Comparison of ENCODE assay signal across 18 mouse cellular contexts in the genomic region with DNA sequence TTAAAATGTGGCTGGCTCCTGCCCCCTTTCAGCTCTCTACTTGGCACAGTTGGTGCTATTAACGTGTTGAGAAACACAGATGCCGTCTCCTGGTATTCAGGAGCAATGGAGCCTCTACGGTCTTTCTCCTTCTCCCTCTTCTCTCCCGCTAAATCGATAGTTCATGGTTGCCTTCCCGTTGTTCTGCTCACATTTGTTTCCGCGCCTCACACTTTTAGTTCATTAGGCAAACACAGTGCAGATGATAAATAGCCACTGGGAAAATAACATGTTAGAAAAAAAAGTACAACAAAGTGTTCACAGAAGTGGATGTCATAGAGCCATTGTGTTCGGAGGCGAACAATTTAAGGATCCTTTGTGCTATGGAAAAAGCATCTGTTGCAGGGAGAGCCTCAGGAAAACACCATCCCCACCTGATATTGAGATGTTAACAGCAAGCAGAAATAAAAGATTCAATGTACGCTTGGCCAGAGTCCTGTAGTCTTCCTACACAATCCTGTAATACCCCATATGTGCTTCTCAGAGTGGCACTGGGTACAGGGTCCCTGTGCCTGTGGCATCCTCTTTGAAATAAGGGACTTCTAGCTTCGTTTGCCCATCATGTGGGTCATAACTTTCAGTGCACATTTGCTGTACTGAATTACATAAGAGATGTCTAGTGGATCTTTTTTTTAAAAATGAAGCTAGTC. TPM values are rescaled to one million over a fixed set of nuclear protein-coding genes. Genes with fewer than 3 reads are reported as not detected.
A peak's percentile ranks its signal among the peaks of the same experiment; 100 is the strongest.
DNase-seq lines count a peak whose midpoint lies in the region; ATAC-seq and TF ChIP-seq lines count a peak whose summit lies in the region.
"Had no signal": no experiment of that assay in that cellular context is flagged by ENCODE, and none has a peak within 500 bp of the region (broad histone marks: within the 10 kb centered on the region; RNA-seq: fewer than 3 reads in every experiment).

No protein-coding gene starts in this region.

- no peaks in the 10 kb centered on the region; the same call in 1 of the 2 replicates for H3K4me1 ChIP-seq in forebrain, embryonic 11.5 days (replicated peaks; ENCODE audit: control insufficient read depth, insufficient read depth, low read length)
- peaks cover 31% of the 10 kb centered on the region for H3K4me1 ChIP-seq in forebrain, embryonic 10.5 days
- peaks cover 6% of the 10 kb centered on the region for H3K4me1 ChIP-seq in cortical plate, adult 2 months (ENCODE audit: control insufficient read depth, insufficient read depth, low read length)
- H3K4me1 ChIP-seq in hindbrain, embryonic 12.5 days = peaks cover 16% of the 10 kb centered on the region; the same call in 1 of the 2 replicates
- peaks cover 19% of the 10 kb centered on the region; the same call in 1 of the 2 replicates for H3K4me1 ChIP-seq in neural tube, embryonic 12.5 days
- H3K4me1 ChIP-seq in thymus, adult 2 months (replicated peaks; ENCODE audit: control insufficient read depth, insufficient read depth, low read length) = no peaks in the 10 kb centered on the region
- H3K4me1 ChIP-seq: liver, embryonic 15.5 days; stomach, embryonic 15.5 days had no signal

- no peak for DNase-seq in forebrain, embryonic 11.5 days (ENCODE audit: low spot score)
- no peak for DNase-seq in forebrain, embryonic 10.5 days (ENCODE audit: extremely low spot score, low spot score)
- no peak for DNase-seq in urinary bladder, postnatal 4 days (ENCODE audit: low spot score in 2 of 2)
- no peak for DNase-seq in left cerebral cortex, adult 11 months (ENCODE audit: low spot score)
- DNase-seq in thymus, adult 2 months = no peak
- DNase-seq: adrenal gland, postnatal 36 days; cerebellum, postnatal 25 days; gastrocnemius, postnatal 14 days; lung, postnatal 10 days; thymus, postnatal 14 days had no signal

- H3K27me3 ChIP-seq in forebrain, embryonic 11.5 days (ENCODE audit: control insufficient read depth, insufficient read depth, low read length) = no peaks in the 10 kb centered on the region
- no peaks in the 10 kb centered on the region for H3K27me3 ChIP-seq in forebrain, embryonic 10.5 days (ENCODE audit: poor library complexity, severe bottlenecking)
- H3K27me3 ChIP-seq in hindbrain, embryonic 12.5 days = no peaks in the 10 kb centered on the region
- no peaks in the 10 kb centered on the region for H3K27me3 ChIP-seq in neural tube, embryonic 12.5 days (replicated peaks)
- H3K27me3 ChIP-seq in thymus, adult 2 months (ENCODE audit: control insufficient read depth, insufficient read depth, low read length) = no peaks in the 10 kb centered on the region
- H3K27me3 ChIP-seq: CH12.LX; limb, embryonic 12.5 days; liver, embryonic 15.5 days; stomach, embryonic 15.5 days had no signal

- H3K27ac ChIP-seq in forebrain, embryonic 11.5 days (ENCODE audit: low read depth, low read length) = no peak overlapping the region
- H3K27ac ChIP-seq in forebrain, embryonic 10.5 days = no peak overlapping the region
- peak overlapping the region; percentile 29 for H3K27ac ChIP-seq in cortical plate, adult 2 months (ENCODE audit: insufficient read depth, low read length)
- peak overlapping the region; percentile 56 for H3K27ac ChIP-seq in hindbrain, embryonic 12.5 days
- H3K27ac ChIP-seq in neural tube, embryonic 12.5 days = peak overlapping the region; percentile 43
- no peak overlapping the region for H3K27ac ChIP-seq in thymus, adult 2 months (ENCODE audit: control insufficient read depth, insufficient read depth, low read length)
- H3K27ac ChIP-seq: limb, embryonic 12.5 days; liver, embryonic 15.5 days; stomach, embryonic 15.5 days had no signal

- H3K9ac ChIP-seq in forebrain, embryonic 11.5 days (ENCODE audit: low read length) = no peak overlapping the region
- no peak overlapping the region for H3K9ac ChIP-seq in hindbrain, embryonic 12.5 days
- no peak overlapping the region for H3K9ac ChIP-seq in neural tube, embryonic 12.5 days
- H3K9ac ChIP-seq: limb, embryonic 12.5 days; liver, embryonic 15.5 days; stomach, embryonic 15.5 days had no signal

- H3K4me2 ChIP-seq in forebrain, embryonic 11.5 days (ENCODE audit: low read depth, low read length, severe bottlenecking) = no peak overlapping the region
- H3K4me2 ChIP-seq in hindbrain, embryonic 12.5 days (replicated peaks) = no peak overlapping the region; the same call in 1 of the 2 replicates
- peak overlapping the region; percentile 37 for H3K4me2 ChIP-seq in neural tube, embryonic 12.5 days (replicated peaks)
- H3K4me2 ChIP-seq: limb, embryonic 12.5 days; liver, embryonic 15.5 days; stomach, embryonic 15.5 days had no signal

- no peak overlapping the region for H3K4me3 ChIP-seq in forebrain, embryonic 11.5 days (ENCODE audit: low read depth, low read length)
- H3K4me3 ChIP-seq in forebrain, embryonic 10.5 days = no peak overlapping the region
- H3K4me3 ChIP-seq in cortical plate, adult 2 months (ENCODE audit: insufficient read depth, low read length) = no peak overlapping the region
- no peak overlapping the region for H3K4me3 ChIP-seq in hindbrain, embryonic 12.5 days
- no peak overlapping the region for H3K4me3 ChIP-seq in neural tube, embryonic 12.5 days
- H3K4me3 ChIP-seq in thymus, adult 2 months (ENCODE audit: control insufficient read depth, insufficient read depth, low read length) = no peak overlapping the region
- H3K4me3 ChIP-seq: limb, embryonic 12.5 days; liver, embryonic 15.5 days; stomach, embryonic 15.5 days had no signal

- no peak for TF ChIP-seq CTCF in cortical plate, adult 2 months (IDR thresholded peaks at IDR 0.05; ENCODE audit: extremely low read depth, insufficient read depth, low read length)
- no peak for TF ChIP-seq CTCF in thymus, adult 2 months (IDR thresholded peaks at IDR 0.05; ENCODE audit: borderline replicate concordance, control insufficient read depth, extremely low read depth, insufficient read depth, low read length, poor library complexity)

- H3K9me3 ChIP-seq in forebrain, embryonic 11.5 days (ENCODE audit: control insufficient read depth, low read length) = no peaks in the 10 kb centered on the region
- no peaks in the 10 kb centered on the region for H3K9me3 ChIP-seq in forebrain, embryonic 10.5 days
- no peaks in the 10 kb centered on the region for H3K9me3 ChIP-seq in hindbrain, embryonic 12.5 days (replicated peaks)
- H3K9me3 ChIP-seq in neural tube, embryonic 12.5 days = 0 out of 2 replicates have a peak, but pooled peaks cover 4% of the 10 kb centered on the region
- H3K9me3 ChIP-seq: limb, embryonic 12.5 days; liver, embryonic 15.5 days; stomach, embryonic 15.5 days had no signal

- peak; percentile 35; the same call in 1 of the 2 replicates for ATAC-seq in forebrain, embryonic 11.5 days (replicated peaks; ENCODE audit: low FRiP score)
- ATAC-seq in hindbrain, embryonic 12.5 days (ENCODE audit: low FRiP score) = peak; percentile 85
- peak; percentile 77 for ATAC-seq in neural tube, embryonic 12.5 days (ENCODE audit: low FRiP score, low read depth)
- ATAC-seq: activated CD4-positive, CD25-positive, alpha-beta regulatory T cell, adult 4 months had no signal

- no peaks in the 10 kb centered on the region for H3K36me3 ChIP-seq in forebrain, embryonic 11.5 days (ENCODE audit: control insufficient read depth, insufficient read depth, low read length)
- no peaks in the 10 kb centered on the region for H3K36me3 ChIP-seq in forebrain, embryonic 10.5 days (replicated peaks)
- H3K36me3 ChIP-seq in hindbrain, embryonic 12.5 days = no peaks in the 10 kb centered on the region
- H3K36me3 ChIP-seq in neural tube, embryonic 12.5 days = no peaks in the 10 kb centered on the region
- H3K36me3 ChIP-seq in thymus, adult 2 months (ENCODE audit: control insufficient read depth, insufficient read depth, low read length) = no peaks in the 10 kb centered on the region
- H3K36me3 ChIP-seq: limb, embryonic 12.5 days; liver, embryonic 15.5 days; stomach, embryonic 15.5 days had no signal

- no peak for TF ChIP-seq POLR2A in cortical plate, adult 2 months (IDR thresholded peaks at IDR 0.05; ENCODE audit: extremely low read depth, insufficient read depth, low read length)
- TF ChIP-seq POLR2A in thymus, adult 2 months (IDR thresholded peaks at IDR 0.05; ENCODE audit: control insufficient read depth, extremely low read depth, insufficient read depth, low read length, poor library complexity) = no peak

- 51% methylated on average over 12 of the region's 12 CpGs for WGBS in forebrain, embryonic 11.5 days
- WGBS in forebrain, embryonic 10.5 days = 75% methylated on average over 12 of the region's 12 CpGs
- 36% methylated on average over 12 of the region's 12 CpGs for WGBS in hindbrain, embryonic 12.5 days
- WGBS in neural tube, embryonic 12.5 days = 27% methylated on average over 12 of the region's 12 CpGs
- WGBS in thymus, adult 2 months = 87% methylated on average over 12 of the region's 12 CpGs

RNA-seq across cellular contexts. Expression of gene Phyhipl, which starts 18.0 kb away (rescaled TPM):
- polyA plus RNA-seq in forebrain, embryonic 11.5 days (2014; fragmentation: Nextera tagmentation; extraction: Ambion mirVana) = 32.1 and 34.5 TPM in 2 replicates
- 17.8 and 19.4 TPM in 2 replicates for polyA plus RNA-seq in forebrain, embryonic 10.5 days (2016; fragmentation: Nextera tagmentation; extraction: Ambion mirVana)
- 187 and 188 TPM in 2 replicates for polyA plus RNA-seq in cortical plate, adult 2 months (2012; rRNA removed)
- polyA plus RNA-seq in hindbrain, embryonic 12.5 days (2016; fragmentation: Nextera tagmentation; extraction: Ambion mirVana) = 131 and 135 TPM in 2 replicates
- 202 and 203 TPM in 2 replicates for polyA plus RNA-seq in neural tube, embryonic 12.5 days (2016; fragmentation: Nextera tagmentation; extraction: Ambion mirVana)
- polyA plus RNA-seq in thymus, adult 2 months (2012; rRNA removed) = 0.28 TPM in 1 of 2 replicates, not detected in the other
- polyA plus RNA-seq: activated CD4-positive, CD25-positive, alpha-beta regulatory T cell, adult 4 months had no signal

Comparison
In these comparisons a context has a peak if more than half of its experiments do, and no peak if none do; other contexts are left out.
1. ATAC-seq: peak in every context shown above with its lines; median percentile 85 in hindbrain, embryonic 12.5 days; 77 in neural tube, embryonic 12.5 days; 35 in forebrain, embryonic 11.5 days.
2. H3K27ac ChIP-seq: peak in cortical plate, adult 2 months (single experiment), hindbrain, embryonic 12.5 days (single experiment) and neural tube, embryonic 12.5 days (single experiment); none in forebrain, embryonic 11.5 days (single experiment), forebrain, embryonic 10.5 days (single experiment) and thymus, adult 2 months (single experiment).
3. RNA of gene Phyhipl, which starts 18.0 kb away (polyA plus RNA-seq): 202 to 203 TPM in neural tube, embryonic 12.5 days, 187 to 188 TPM in cortical plate, adult 2 months, 131 to 135 TPM in hindbrain, embryonic 12.5 days, 32.1 to 34.5 TPM in forebrain, embryonic 11.5 days and 17.8 to 19.4 TPM in forebrain, embryonic 10.5 days; 0.28 TPM in thymus, adult 2 months; every median in the first group is over 10 times any median in the second.